Mouse (Mus musculus) C2C12 (cell line): ENCODE measurements around the gene Otx2. TPM values are rescaled to one million over a fixed set of nuclear protein-coding genes. Genes with fewer than 3 reads are reported as not detected.

Experiments
- H3K27me3 ChIP-seq: one replicate; pipeline ENCODE4 v1.6.1; 2011; ENCODE audit not compliant: control insufficient read depth, insufficient read depth, insufficient read length
- H3K36me3 ChIP-seq: one replicate; pipeline ENCODE4 v1.6.1; 2011; ENCODE audit not compliant: control insufficient read depth, insufficient read depth
- H3K4me3 ChIP-seq: one replicate; pipeline ENCODE4 v1.5.1; 2011; ENCODE audit warnings: mild to moderate bottlenecking, control low read depth; ENCODE audit not compliant: poor library complexity, insufficient read depth, severe bottlenecking
- H3K79me2 ChIP-seq: one replicate; pipeline ENCODE4 v1.6.1; 2011; ENCODE audit not compliant: control insufficient read depth, insufficient read depth
- H3K79me3 ChIP-seq: one replicate; pipeline ENCODE4 v1.6.1; 2011; ENCODE audit warnings: low read depth, control low read depth
- H3ac ChIP-seq: one replicate; pipeline ENCODE3; 2011; ENCODE audit warnings: low read depth; ENCODE audit not compliant: control insufficient read depth, insufficient read length
- CEBPB ChIP-seq: IDR thresholded peaks from one replicate; pipeline ENCODE4 v1.6.1; 2011; ENCODE audit warnings: low read depth, mild to moderate bottlenecking, control low read depth, moderate library complexity
- CTCF ChIP-seq: IDR thresholded peaks from one replicate; pipeline ENCODE4 v1.5.1; 2011; ENCODE audit not compliant: control insufficient read depth, insufficient read depth, insufficient read length
- FOSL1 ChIP-seq: IDR thresholded peaks from one replicate; pipeline ENCODE4 v1.8.0; 2011; ENCODE audit warnings: mild to moderate bottlenecking, low read length; ENCODE audit not compliant: poor library complexity, insufficient read depth, severe bottlenecking
- MAX ChIP-seq: IDR thresholded peaks from one replicate; pipeline ENCODE4 v1.6.1; 2011; ENCODE audit warnings: mild to moderate bottlenecking, control low read depth
- MYOD1 ChIP-seq: IDR thresholded peaks from one replicate; pipeline ENCODE4 v1.6.1; 2011; ENCODE audit warnings: low read depth; ENCODE audit not compliant: control insufficient read depth, insufficient read length
- MYOG ChIP-seq: IDR thresholded peaks from one replicate; pipeline ENCODE4 v1.6.1; 2011; ENCODE audit not compliant: control insufficient read depth, insufficient read length; ENCODE audit errors: extremely low read depth
- USF1 ChIP-seq: IDR thresholded peaks from one replicate; pipeline ENCODE4 v1.6.1; 2011; ENCODE audit warnings: low read depth, mild to moderate bottlenecking, control low read depth, moderate library complexity
- polyA plus RNA-seq: library from polyadenylated mRNA; unstranded; fragments of >200 nt; fragmentation: generic; extraction: Trizol; gene quantifications from one replicate; pipeline ENCODE4 v1.2.1, GENCODE M21; 2012; ENCODE audit warnings: missing spikeins

Otx2 gene
- polyA plus RNA-seq, 1 experiment, result not detected

- Histone ChIP-seq H3K27me3 (peaks cover 56% of the 10 kb centered on the region), H3K79me2 (no peaks in the 10 kb centered on the region), H3K79me3 (no peaks in the 10 kb centered on the region), H3ac (no peak overlapping the region), H3K4me3 (no peak overlapping the region), H3K36me3 (no peaks in the 10 kb centered on the region)
- no peak for TF ChIP-seq FOSL1
- no peak for TF ChIP-seq CTCF
- no peak for TF ChIP-seq MYOG
- no peak for TF ChIP-seq MAX
- no peak for TF ChIP-seq MYOD1
- no peak for TF ChIP-seq CEBPB
- TF ChIP-seq USF1, result no peak
Measured at GRCm38 (mm10) chr14:48656711-48657110, 16.9 kb downstream of the Otx2 start.

- Histone ChIP-seq H3K79me2 (no peaks in the 10 kb centered on the region), H3K4me3 (no peak overlapping the region), H3K36me3 (no peaks in the 10 kb centered on the region), H3K27me3 (peaks cover 55% of the 10 kb centered on the region), H3ac (no peak overlapping the region), H3K79me3 (no peaks in the 10 kb centered on the region)
- TF ChIP-seq MYOD1 (no peak), MAX (no peak), CEBPB (no peak), CTCF (no peak), USF1 (no peak), MYOG (no peak), FOSL1 (no peak)
Measured at GRCm38 (mm10) chr14:48655792-48656550, 17.6 kb downstream of the Otx2 start.

DNA sequence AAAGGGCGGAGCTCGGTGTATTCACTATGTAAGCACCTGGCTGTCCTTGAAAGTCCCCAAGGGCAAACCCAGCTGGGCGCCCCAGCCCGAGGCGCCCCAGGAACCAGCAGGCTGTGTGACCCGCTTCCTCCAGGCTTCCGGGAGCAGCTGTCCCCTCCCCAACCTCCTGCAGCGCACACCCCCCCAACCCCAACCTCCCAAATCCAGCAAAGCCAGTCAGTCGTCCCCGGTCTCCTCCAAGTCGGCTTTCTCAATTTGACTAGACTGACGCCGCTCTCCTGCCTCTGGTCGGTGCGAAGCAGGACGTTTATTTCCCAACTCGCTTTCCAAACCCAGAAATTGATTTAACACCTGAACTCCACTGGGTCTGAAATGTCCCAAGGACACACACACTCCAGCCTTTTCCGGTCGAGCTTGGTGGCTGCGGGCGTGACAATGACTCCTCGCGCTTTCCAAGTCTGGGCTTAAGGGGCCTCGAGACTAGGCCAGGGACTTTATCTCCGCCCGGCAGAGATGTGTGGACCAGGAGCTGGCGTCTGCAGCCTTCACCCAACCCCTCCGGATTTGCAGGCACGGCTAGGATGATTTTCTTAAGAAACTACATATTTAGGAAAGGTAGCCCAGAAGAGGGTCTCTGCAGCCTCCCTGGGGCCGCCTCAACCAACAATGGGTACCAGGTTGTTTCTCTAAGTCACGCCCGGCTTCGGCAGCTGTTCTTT lies 18.4 kb downstream of the Otx2 start:
- TF ChIP-seq CEBPB (no peak), CTCF (no peak), MAX (no peak), FOSL1 (no peak), MYOG (no peak), USF1 (no peak), MYOD1 (no peak)
- no peak overlapping the region for H3ac ChIP-seq
- H3K27me3 ChIP-seq, result peaks cover 55% of the 10 kb centered on the region
- H3K36me3 ChIP-seq, result no peaks in the 10 kb centered on the region
- no peaks in the 10 kb centered on the region for H3K79me3 ChIP-seq
- no peaks in the 10 kb centered on the region for H3K79me2 ChIP-seq
- H3K4me3 ChIP-seq, result no peak overlapping the region

DNA sequence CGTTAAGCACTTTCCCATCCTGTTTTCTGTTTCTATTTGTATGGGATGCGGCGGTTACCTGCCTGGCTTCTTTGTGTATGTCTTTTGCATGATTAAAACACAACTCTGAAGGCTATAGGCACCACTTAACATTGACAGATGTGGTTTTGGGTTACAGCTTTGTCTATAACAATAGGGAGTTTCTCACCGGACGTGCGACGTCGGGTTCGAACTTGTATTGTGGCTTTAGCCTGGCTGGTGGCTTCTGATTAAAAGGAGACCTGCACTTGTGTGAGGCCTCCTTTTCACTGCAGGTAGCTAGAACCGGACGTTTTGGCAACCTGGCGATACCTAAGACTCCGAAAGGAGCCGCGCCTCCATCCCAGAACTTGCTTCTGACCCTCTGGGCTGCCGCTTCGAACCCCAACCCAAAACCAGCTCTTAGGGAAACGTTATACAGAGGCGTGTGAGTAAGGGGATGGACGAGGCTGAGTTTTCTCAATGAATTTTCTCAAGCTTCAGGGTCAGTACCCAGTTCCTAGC lies 19.0 kb downstream of the Otx2 start:
- Histone ChIP-seq H3K27me3 (peaks cover 49% of the 10 kb centered on the region), H3K4me3 (no peak overlapping the region), H3K36me3 (no peaks in the 10 kb centered on the region), H3K79me3 (no peaks in the 10 kb centered on the region), H3K79me2 (no peaks in the 10 kb centered on the region), H3ac (no peak overlapping the region)
- TF ChIP-seq MAX (no peak), USF1 (no peak), CEBPB (no peak), MYOD1 (no peak), MYOG (no peak), CTCF (no peak), FOSL1 (no peak)

DNA sequence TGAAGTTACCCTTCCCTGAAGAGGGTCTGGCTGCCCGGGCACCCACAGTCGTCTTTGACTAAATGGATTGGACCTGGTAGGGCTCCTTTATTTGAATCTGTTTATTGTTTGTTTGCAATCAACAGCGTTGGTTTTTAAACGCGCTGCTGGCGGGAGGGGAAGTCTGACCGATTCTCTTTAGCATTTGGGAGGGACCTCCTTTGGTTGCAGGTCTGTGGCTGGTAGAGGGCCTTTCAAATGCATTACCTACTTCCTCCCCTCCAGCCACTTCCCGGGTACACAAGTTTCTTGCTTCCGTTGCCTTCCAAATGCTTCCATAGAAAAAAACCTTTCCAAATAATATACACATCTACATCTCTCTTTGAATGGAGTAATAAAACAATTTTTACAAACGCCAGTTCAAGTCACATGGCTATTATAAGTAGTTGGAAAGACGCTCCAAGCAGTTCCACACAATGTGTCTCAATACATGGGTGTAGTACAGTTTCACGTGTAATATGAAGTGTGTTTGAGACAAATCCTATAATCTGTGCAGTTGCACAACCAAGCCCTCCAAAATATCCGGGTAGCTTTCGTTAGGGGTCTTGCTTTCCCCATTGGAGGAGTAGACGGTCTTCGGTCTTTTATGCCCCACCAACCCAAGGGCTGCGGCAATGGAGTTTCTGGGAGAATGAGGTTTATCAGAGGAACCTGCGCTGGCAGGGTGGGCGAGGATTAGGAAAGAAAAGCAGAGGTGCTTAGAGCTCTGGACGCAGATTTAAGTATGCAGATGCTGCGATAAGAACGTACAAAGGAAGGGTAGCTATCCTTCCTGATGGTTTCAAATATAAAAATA lies 19.7 kb downstream of the Otx2 start:
- Histone ChIP-seq H3K36me3 (no peaks in the 10 kb centered on the region), H3K4me3 (no peak overlapping the region), H3K79me3 (no peaks in the 10 kb centered on the region), H3K27me3 (peaks cover 46% of the 10 kb centered on the region), H3K79me2 (no peaks in the 10 kb centered on the region), H3ac (no peak overlapping the region)
- TF ChIP-seq MYOG, result no peak
- no peak for TF ChIP-seq CTCF
- no peak for TF ChIP-seq CEBPB
- no peak for TF ChIP-seq USF1
- TF ChIP-seq FOSL1, result no peak
- TF ChIP-seq MAX, result no peak
- no peak for TF ChIP-seq MYOD1
